Mouse (Mus musculus) brown adipose tissue, adult 24 weeks (tissue): ENCODE measurements around the gene Chn2. TPM values are rescaled to one million over a fixed set of nuclear protein-coding genes. Genes with fewer than 3 reads are reported as not detected.

Experiments
- H3K27ac ChIP-seq: fragments of 200-500 bp; replicated peaks from 2 replicates; pipeline ENCODE4 v1.5.1; 2012; ENCODE audit warnings: low read depth, mild to moderate bottlenecking, low read length
- H3K4me1 ChIP-seq: fragments of 200-500 bp; 2 replicates; pipeline ENCODE4 v1.6.1; 2012; ENCODE audit warnings: low read length, mixed read lengths; ENCODE audit not compliant: control insufficient read depth, insufficient read depth, insufficient read length
- H3K4me3 ChIP-seq: fragments of 200-500 bp; 2 replicates; pipeline ENCODE4 v1.5.1; 2012; ENCODE audit warnings: low read depth, mild to moderate bottlenecking, low read length, moderate library complexity; ENCODE audit not compliant: insufficient read depth
- polyA plus RNA-seq: library from polyadenylated mRNA; stranded (reverse); fragments of >200 nt; gene quantifications from 2 replicates; pipeline ENCODE4 v1.2.4, GENCODE M21; 2012; ENCODE audit not compliant: missing spikeins, insufficient read depth, insufficient read length

The Chn2 gene
- polyA plus RNA-seq, 1 experiment = 2.5 TPM

DNA sequence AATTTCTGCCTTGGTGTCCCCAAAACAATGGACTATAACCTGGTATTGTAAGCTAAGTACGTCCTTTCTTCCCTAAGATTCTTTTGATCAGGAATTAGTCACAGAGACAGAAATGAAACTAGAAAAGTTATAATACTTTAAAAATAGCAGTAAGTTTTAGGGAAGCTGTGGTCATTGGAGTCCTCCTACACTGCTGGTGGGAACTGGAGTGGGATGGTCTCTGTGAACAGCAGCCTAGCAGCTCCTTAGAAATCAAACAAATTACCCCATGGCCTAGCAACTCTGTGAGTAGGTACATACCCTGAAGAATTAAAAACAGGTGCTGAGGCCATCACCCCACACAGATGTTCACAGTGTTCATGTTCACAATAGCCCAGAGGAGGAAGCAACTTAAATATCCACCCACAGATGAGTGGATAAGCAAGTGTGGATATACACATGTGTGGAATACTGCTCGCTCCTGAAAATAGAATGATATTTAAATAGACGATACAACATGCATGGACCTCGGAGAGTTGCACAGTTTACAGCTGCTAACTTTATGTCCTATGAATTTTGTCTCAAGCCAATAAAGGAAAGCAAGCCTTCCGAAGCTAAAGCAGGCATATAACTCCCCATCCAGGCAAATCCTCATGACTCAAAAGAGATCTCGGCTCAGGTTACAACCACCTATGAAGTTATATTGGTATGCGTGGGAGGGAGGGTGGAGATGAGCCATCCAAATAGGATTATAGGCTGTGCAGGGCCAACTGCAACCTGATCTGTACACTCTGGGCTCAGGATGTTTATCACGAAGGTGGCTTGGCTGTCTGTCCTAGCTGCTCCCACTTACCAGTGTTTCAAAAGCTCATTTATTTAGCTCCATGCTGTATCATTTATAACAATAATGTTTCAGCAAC is 209.2 kb downstream of the Chn2 start:
- no peak overlapping the region for H3K27ac ChIP-seq

GRCm38 (mm10) chr6:54251401-54252191 is 212.2 kb downstream of the Chn2 start:
- Histone ChIP-seq H3K4me1 (peaks cover 4% of the 10 kb centered on the region), H3K4me3 (no peak overlapping the region), H3K27ac (no peak overlapping the region)

More for the DNA sequence above, 209.2 kb downstream of the Chn2 start:
- H3K4me3 ChIP-seq = no peak overlapping the region
- H3K4me1 ChIP-seq = no peaks in the 10 kb centered on the region

- H3K4me1 ChIP-seq = peaks cover 13% of the 10 kb centered on the region
- H3K27ac ChIP-seq = no peak overlapping the region
- H3K4me3 ChIP-seq = no peak overlapping the region
These were observed 213.9 kb downstream of the Chn2 start for GRCm38 (mm10) chr6:54253206-54253605.

- Histone ChIP-seq H3K27ac (no peak overlapping the region), H3K4me3 (no peak overlapping the region), H3K4me1 (peaks cover 13% of the 10 kb centered on the region)
These were observed 214.5 kb downstream of the Chn2 start for GRCm38 (mm10) chr6:54253881-54254280.

DNA sequence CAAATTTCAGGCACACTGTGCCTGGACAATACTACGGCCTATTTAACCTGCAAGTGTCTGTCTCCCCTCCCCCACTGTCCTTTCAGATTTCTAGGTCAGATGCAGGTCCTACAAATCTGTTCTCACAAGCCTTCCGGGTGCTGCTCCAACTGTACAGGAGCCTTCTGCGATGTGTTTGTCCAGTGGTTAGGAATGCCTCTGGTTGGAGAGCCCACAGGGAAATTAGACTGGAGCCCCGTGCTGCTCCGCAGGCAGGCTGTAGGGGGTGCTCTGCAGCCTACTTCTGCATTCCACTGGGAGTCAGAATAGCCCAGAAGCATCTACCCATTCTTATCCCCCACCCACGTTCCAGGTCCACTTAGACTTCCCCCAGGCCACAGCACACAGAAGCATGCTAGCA is 215.4 kb downstream of the Chn2 start:
- H3K4me3 ChIP-seq = no peak overlapping the region
- peaks cover 13% of the 10 kb centered on the region for H3K4me1 ChIP-seq
- no peak overlapping the region for H3K27ac ChIP-seq

- Histone ChIP-seq H3K27ac (no peak overlapping the region), H3K4me3 (no peak overlapping the region), H3K4me1 (peaks cover 13% of the 10 kb centered on the region)
These were observed 216.0 kb downstream of the Chn2 start for GRCm38 (mm10) chr6:54255321-54255720.

DNA sequence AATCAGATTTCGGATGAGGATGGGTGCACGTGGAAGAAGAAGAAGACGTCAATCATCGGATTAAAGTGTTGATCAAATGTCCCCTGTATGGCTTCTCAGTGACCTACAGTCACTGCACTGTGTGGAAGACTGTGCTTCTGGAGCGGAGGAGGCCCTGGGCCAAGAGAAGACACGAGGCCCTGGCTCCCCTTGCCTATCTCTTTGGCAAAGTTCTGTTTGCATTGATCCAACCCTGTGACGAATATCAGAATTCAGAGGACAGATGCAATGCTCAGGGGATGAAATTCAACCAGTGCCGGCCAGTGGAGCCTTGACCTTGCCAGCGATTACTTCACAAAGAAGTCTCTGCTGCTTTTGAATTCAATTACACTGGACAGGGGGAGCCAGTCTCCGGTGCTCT is 217.0 kb downstream of the Chn2 start:
- Histone ChIP-seq H3K4me1 (peaks cover 13% of the 10 kb centered on the region), H3K4me3 (no peak overlapping the region), H3K27ac (no peak overlapping the region)

DNA sequence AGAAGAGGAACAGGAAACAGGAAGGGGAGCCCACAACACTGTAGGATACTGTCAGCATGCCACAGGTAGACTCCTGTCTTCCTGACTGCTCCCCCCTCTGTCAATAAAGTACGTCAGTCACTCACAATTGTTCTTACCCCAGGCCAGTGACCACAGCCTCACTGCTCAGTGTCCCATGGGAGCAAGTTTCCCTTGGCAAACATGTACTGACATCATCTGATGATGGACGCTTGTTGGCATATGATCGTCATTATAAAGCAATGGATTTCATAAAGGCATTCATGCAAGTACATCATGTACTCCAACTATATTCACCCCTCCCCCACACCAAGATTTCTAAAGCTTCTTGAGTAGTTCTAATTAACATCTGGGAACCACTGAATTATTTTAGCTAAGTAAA is 218.2 kb downstream of the Chn2 start:
- peaks cover 13% of the 10 kb centered on the region for H3K4me1 ChIP-seq
- H3K27ac ChIP-seq = no peak overlapping the region
- H3K4me3 ChIP-seq = no peak overlapping the region

DNA sequence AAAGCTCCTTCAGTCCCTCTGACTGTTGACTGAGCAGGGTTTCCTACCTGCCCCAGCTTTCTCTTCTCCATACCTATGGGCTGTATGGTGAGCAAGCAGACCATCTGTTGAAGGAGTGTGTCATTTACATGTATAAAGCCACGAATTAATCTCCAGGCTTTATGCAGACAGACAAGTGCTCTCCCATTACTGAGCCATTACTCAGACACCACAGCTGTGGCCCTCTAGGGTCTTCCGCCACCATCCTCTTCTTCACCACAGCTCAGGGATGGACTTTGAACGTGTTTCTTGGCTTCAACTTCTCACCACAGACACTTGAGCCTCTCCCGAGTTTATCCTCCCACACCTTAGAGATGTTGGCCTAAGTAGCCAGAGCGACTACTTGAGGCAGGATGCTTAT is 219.1 kb downstream of the Chn2 start:
- Histone ChIP-seq H3K4me1 (peaks cover 13% of the 10 kb centered on the region), H3K27ac (no peak overlapping the region), H3K4me3 (no peak overlapping the region)

- H3K4me3 ChIP-seq = no peak overlapping the region
- H3K27ac ChIP-seq = no peak overlapping the region
- no peaks in the 10 kb centered on the region for H3K4me1 ChIP-seq
These were observed 223.4 kb downstream of the Chn2 start for GRCm38 (mm10) chr6:54262732-54263131.

- no peaks in the 10 kb centered on the region for H3K4me1 ChIP-seq
- H3K27ac ChIP-seq = no peak overlapping the region
- no peak overlapping the region for H3K4me3 ChIP-seq
These were observed 224.5 kb downstream of the Chn2 start for GRCm38 (mm10) chr6:54263890-54264289.

GRCm38 (mm10) chr6:54264537-54264936 is 225.2 kb downstream of the Chn2 start:
- no peaks in the 10 kb centered on the region for H3K4me1 ChIP-seq
- H3K27ac ChIP-seq = no peak overlapping the region
- H3K4me3 ChIP-seq = no peak overlapping the region

DNA sequence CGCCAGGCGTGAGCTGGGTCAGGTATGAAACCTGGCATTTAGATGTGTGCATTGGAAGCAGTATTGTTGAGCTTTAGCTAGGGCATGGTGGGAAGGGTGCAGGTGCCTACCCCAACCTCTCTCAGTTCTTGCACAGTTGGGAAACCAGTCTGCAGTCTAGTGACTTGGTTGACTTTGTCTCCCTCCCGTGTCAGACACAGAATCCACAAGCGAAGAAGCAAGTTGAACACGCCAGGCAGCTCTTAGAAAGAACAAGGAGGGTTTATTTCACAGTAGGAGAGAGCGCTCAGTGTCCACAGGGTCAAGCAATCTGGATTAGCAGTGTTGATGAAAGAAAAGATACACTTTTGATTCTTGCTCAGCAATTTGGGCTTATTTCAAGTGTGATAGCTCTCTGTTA is 226.0 kb downstream of the Chn2 start:
- H3K4me1 ChIP-seq = no peaks in the 10 kb centered on the region
- no peak overlapping the region for H3K4me3 ChIP-seq
- no peak overlapping the region for H3K27ac ChIP-seq

- Histone ChIP-seq H3K27ac (no peak overlapping the region), H3K4me3 (no peak overlapping the region), H3K4me1 (no peaks in the 10 kb centered on the region)
These were observed 233.4 kb downstream of the Chn2 start for GRCm38 (mm10) chr6:54272556-54273378.

- Histone ChIP-seq H3K4me3 (no peak overlapping the region), H3K27ac (no peak overlapping the region), H3K4me1 (no peaks in the 10 kb centered on the region)
These were observed 234.0 kb downstream of the Chn2 start for GRCm38 (mm10) chr6:54273379-54273730.
